Mouse (Mus musculus) midbrain, embryonic 16.5 days (tissue): ENCODE data around the gene Snapc1. TPM values are rescaled to one million over a fixed set of nuclear protein-coding genes. Genes with fewer than 3 reads are reported as not detected.

Experiments used
- ATAC-seq: fragments of 200-750 bp; cut with Nextera tagmentation; 2 replicates; pipeline ENCODE4 v1.8.0; 2017; ENCODE audit warnings: moderate TSS enrichment
- H3K27ac ChIP-seq: fragments of 300-500 bp; sonication (generic); 2 replicates; pipeline ENCODE4 v1.5.1; 2014; ENCODE audit warnings: mild to moderate bottlenecking, low read length, mixed read lengths
- H3K27me3 ChIP-seq: fragments of 300-500 bp; sonication (generic); 2 replicates; pipeline ENCODE4 v1.6.1; 2014; ENCODE audit warnings: low read depth, low read length, mixed read lengths; ENCODE audit not compliant: control insufficient read depth, insufficient read depth
- H3K36me3 ChIP-seq: fragments of 300-500 bp; sonication (generic); 2 replicates; pipeline ENCODE4 v1.6.1; 2014; ENCODE audit warnings: mild to moderate bottlenecking, low read length, moderate library complexity, mixed read lengths; ENCODE audit not compliant: control insufficient read depth, insufficient read depth
- H3K4me1 ChIP-seq: fragments of 300-500 bp; sonication (generic); 2 replicates; pipeline ENCODE4 v1.6.1; 2014; ENCODE audit warnings: mild to moderate bottlenecking, low read length, mixed read lengths; ENCODE audit not compliant: control insufficient read depth, insufficient read depth
- H3K4me2 ChIP-seq: fragments of 300-500 bp; sonication (generic); 2 replicates; pipeline ENCODE4 v1.6.1; 2014; ENCODE audit warnings: mild to moderate bottlenecking, low read length, mixed read lengths
- H3K4me3 ChIP-seq: fragments of 300-500 bp; sonication (generic); 2 replicates; pipeline ENCODE4 v1.5.1; 2014; ENCODE audit warnings: low read depth, mild to moderate bottlenecking, low read length, moderate library complexity, mixed read lengths
- H3K9ac ChIP-seq: fragments of 300-500 bp; sonication (generic); 2 replicates; pipeline ENCODE4 v1.6.1; 2014; ENCODE audit warnings: low read depth, low read length, mixed read lengths
- H3K9me3 ChIP-seq: fragments of 300-500 bp; sonication (generic); replicated peaks from 2 replicates; pipeline ENCODE4 v1.6.1; 2014; ENCODE audit warnings: mild to moderate bottlenecking, low read length, mixed read lengths; ENCODE audit not compliant: control insufficient read depth, poor library complexity, severe bottlenecking
- WGBS: fragments of 180-500 bp; shearing (Covaris S2); extraction: QIAGEN DNeasy Blood & Tissue Kit; methylation state at CpG from one replicate; pipeline ENCODE4 v1.1.7; 2014; 5-methylcytosine and 5-hydroxymethylcytosine counted together
- polyA plus RNA-seq: library from polyadenylated mRNA; unstranded; fragments of >200 nt; fragmentation: Nextera tagmentation; extraction: Ambion mirVana; gene quantifications from 2 replicates; pipeline ENCODE4 v1.2.1, GENCODE M21; 2015

Gene Snapc1
- 37.0 and 39.4 TPM in 2 replicates for polyA plus RNA-seq

DNA sequence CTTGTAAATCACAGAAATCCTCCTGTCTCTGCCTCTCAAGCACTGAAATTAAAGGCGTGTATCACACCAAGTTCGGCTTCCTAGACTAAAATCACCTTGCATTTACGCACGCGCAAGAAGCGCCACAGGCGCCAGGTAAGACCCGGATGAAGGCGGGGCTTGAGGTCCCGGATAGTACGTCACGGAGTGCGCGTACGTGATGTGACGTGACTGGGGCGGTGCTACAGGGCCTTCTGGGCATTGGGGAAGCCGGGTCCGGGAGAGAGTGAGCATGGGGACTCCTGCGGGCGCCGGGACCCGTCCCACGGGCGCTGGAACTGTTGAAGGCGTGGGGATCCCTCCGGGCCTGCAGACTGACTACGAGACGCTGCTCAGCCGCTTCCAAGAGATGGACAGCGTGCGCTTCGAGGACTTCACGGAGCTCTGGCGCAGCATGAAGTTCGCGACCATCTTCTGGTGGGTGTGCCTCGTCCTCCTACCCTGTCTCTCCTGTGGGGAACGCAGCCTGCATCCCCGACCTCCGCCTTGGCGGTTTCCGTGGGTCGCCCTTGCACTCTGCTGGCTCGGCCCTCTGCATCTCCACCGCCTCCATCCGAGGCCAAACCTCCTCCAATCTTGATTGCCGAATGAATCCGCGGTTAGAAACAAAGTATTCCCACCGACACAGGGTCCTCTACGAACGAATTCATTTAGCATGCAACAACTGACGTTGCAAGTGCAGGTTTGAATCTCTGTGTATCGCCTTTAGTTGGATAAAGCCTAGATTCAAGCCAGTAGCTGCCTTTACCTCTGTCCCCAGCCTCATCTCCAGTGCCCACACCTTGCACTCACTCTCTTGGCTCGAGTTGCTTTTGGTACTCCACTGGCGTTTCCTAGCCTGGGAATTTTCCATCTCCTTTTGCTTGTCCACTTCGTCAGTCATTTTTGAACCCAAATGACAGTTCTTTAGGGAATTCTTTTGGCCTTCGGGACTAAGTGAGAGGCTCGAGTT is at the start of gene Snapc1:
TSS of gene Snapc1 (plus strand) at position 191 of the 991 bp plus-strand sequence.
- Histone ChIP-seq H3K4me1 (peaks cover 15% of the 10 kb centered on the region), H3K36me3 (peaks cover 18% of the 10 kb centered on the region), H3K27ac (peak within 1 kb of the TSS; percentile 81), H3K9ac (peak within 1 kb of the TSS; percentile 75), H3K4me2 (peak within 1 kb of the TSS; percentile 79), H3K9me3 (no peaks in the 10 kb centered on the region), H3K4me3 (peak within 1 kb of the TSS; percentile 56), H3K27me3 (no peaks in the 10 kb centered on the region)
- 1% methylated on average over 60 of the region's 60 CpGs for WGBS
- peak; percentile 99 for ATAC-seq

GRCm38 (mm10) chr12:73918479-73918878 is 45.8 kb upstream of the Snapc1 start:
- Histone ChIP-seq H3K36me3 (no peaks in the 10 kb centered on the region), H3K27ac (no peak overlapping the region), H3K27me3 (no peaks in the 10 kb centered on the region), H3K9me3 (no peaks in the 10 kb centered on the region), H3K4me3 (no peak overlapping the region), H3K9ac (no peak overlapping the region), H3K4me2 (no peak overlapping the region), H3K4me1 (no peaks in the 10 kb centered on the region)
- WGBS: 98% methylated on average over 5 of the region's 5 CpGs
- ATAC-seq: no peak

- no peak overlapping the region for H3K4me2 ChIP-seq
- peaks cover 16% of the 10 kb centered on the region for H3K36me3 ChIP-seq
- 81% methylated on average over 3 of the region's 3 CpGs for WGBS
Measured at GRCm38 (mm10) chr12:73930266-73930665, 34.0 kb upstream of the Snapc1 start.

GRCm38 (mm10) chr12:73931274-73931673 is 33.0 kb upstream of the Snapc1 start:
- H3K27ac ChIP-seq: no peak overlapping the region
- WGBS: 58% methylated on average over 5 of the region's 5 CpGs
- no peaks in the 10 kb centered on the region for H3K27me3 ChIP-seq
- H3K9me3 ChIP-seq: no peaks in the 10 kb centered on the region
- H3K9ac ChIP-seq: no peak overlapping the region
- H3K4me3 ChIP-seq: no peak overlapping the region
- H3K4me2 ChIP-seq: no peak overlapping the region
- peaks cover 16% of the 10 kb centered on the region for H3K36me3 ChIP-seq
- ATAC-seq: no peak
- no peaks in the 10 kb centered on the region for H3K4me1 ChIP-seq

More at GRCm38 (mm10) chr12:73930266-73930665, 34.0 kb upstream of the Snapc1 start:
- no peaks in the 10 kb centered on the region for H3K9me3 ChIP-seq
- no peak overlapping the region for H3K27ac ChIP-seq
- ATAC-seq: no peak
- H3K27me3 ChIP-seq: no peaks in the 10 kb centered on the region
- H3K4me1 ChIP-seq: no peaks in the 10 kb centered on the region
- no peak overlapping the region for H3K9ac ChIP-seq
- H3K4me3 ChIP-seq: no peak overlapping the region

- 97% methylated on average over 2 of the region's 2 CpGs for WGBS
- no peak for ATAC-seq
Measured at GRCm38 (mm10) chr12:73934528-73934927, 29.8 kb upstream of the Snapc1 start.

GRCm38 (mm10) chr12:73937353-73937752 is 26.9 kb upstream of the Snapc1 start, which contains the start of gene Gm49321:
TSS of gene Gm49321 (plus strand) at chr12:73937653.
- WGBS: 100% methylated on average over 1 of the region's 1 CpGs

More at GRCm38 (mm10) chr12:73934528-73934927, 29.8 kb upstream of the Snapc1 start:
- Histone ChIP-seq H3K4me3 (no peak overlapping the region), H3K27me3 (no peaks in the 10 kb centered on the region), H3K9ac (no peak overlapping the region), H3K9me3 (no peaks in the 10 kb centered on the region), H3K4me1 (no peaks in the 10 kb centered on the region), H3K27ac (no peak overlapping the region), H3K36me3 (peaks cover 12% of the 10 kb centered on the region), H3K4me2 (no peak overlapping the region)

DNA sequence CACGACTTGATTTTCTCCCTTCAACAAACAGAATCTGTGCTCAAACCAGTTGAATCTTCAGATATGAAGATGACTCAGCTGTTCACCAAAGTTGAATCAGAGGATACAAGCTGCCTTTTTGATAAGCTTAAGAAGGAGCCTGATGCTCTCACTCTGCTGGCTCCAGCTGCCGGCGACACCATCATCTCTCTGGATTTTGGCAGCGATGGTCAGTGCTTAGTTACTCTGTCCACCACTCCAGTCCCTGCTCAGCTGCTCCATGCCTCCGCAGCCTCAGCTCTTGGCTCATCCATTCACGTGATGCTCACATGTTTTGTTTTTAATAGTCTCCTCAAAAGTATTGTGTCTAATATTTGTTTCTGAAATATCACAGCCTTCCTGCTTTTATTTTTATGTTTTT is 24.7 kb upstream of the Snapc1 start:
- peaks cover 25% of the 10 kb centered on the region for H3K36me3 ChIP-seq

More at GRCm38 (mm10) chr12:73937353-73937752, 26.9 kb upstream of the Snapc1 start, which contains the start of gene Gm49321:
- Histone ChIP-seq H3K9me3 (no peaks in the 10 kb centered on the region), H3K27me3 (no peaks in the 10 kb centered on the region), H3K4me1 (no peaks in the 10 kb centered on the region), H3K27ac (no peak within 1 kb of the TSS), H3K4me3 (no peak within 1 kb of the TSS), H3K4me2 (no peak within 1 kb of the TSS), H3K36me3 (peaks cover 23% of the 10 kb centered on the region), H3K9ac (no peak within 1 kb of the TSS)
- ATAC-seq: no peak

DNA sequence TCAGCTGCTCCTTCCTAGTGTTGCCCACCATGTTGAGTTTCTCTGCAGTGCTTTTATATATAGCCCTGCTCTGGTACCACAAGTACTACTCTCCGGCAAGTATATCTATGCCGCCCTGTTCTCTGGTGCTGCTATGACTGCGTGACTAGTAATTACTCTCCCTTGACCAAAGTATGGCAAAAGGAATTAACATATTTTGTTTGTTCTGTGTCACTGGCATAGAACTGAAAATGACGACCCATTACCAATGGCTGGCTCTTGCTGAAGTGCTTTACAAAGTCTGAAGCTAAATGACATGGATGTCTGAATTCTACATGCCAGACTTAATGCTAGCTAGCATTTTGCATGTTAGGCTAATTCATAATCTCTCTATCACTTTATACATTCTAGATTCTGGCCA is 15.9 kb upstream of the Snapc1 start:
- Histone ChIP-seq H3K9ac (no peak overlapping the region), H3K4me3 (no peak overlapping the region), H3K36me3 (peaks cover 8% of the 10 kb centered on the region; the same call in 1 of the 2 replicates), H3K9me3 (no peaks in the 10 kb centered on the region), H3K27ac (no peak overlapping the region), H3K4me2 (no peak overlapping the region), H3K27me3 (no peaks in the 10 kb centered on the region; the same call in 1 of the 2 replicates), H3K4me1 (peaks cover 6% of the 10 kb centered on the region)
- WGBS: 89% methylated on average over 4 of the region's 4 CpGs
- ATAC-seq: no peak

More for the DNA sequence above, 24.7 kb upstream of the Snapc1 start:
- Histone ChIP-seq H3K4me3 (no peak overlapping the region), H3K4me2 (no peak overlapping the region), H3K4me1 (no peaks in the 10 kb centered on the region), H3K9ac (no peak overlapping the region), H3K27me3 (no peaks in the 10 kb centered on the region), H3K27ac (no peak overlapping the region), H3K9me3 (no peaks in the 10 kb centered on the region)
- no peak for ATAC-seq
- WGBS: 94% methylated on average over 6 of the region's 6 CpGs
